Mouse (Mus musculus): ENCODE measurements at regions not wholly inside any gene's neighbourhood (a gene's known extent, or its start where the extent isn't known, plus 50 kb on each side); places are given as distances from the start of the nearest gene placed in this dataset.

DNA sequence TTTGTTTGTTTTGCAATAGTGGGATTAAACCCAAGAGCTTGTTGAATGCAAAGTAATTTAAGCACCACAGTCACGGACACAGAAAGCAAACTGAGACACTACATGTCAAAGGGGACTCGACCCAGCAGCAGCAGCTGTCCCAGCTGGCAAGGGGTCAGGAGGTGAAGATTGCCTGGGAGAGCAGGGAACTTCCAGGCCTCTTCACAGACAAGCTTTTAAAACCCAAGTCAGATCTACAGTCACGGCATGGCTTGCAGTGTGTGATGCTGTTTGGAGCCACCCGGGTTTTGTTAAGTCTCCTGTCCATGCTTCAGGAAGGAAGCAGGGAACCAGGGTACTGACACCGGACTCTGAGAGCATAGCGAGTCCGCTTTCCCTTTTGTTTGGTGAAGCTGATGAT, 125.4 kb downstream of the Cd83 start:
- DNase-seq (ENCODE audit: low spot score in 2 of 2): no peak

DNA sequence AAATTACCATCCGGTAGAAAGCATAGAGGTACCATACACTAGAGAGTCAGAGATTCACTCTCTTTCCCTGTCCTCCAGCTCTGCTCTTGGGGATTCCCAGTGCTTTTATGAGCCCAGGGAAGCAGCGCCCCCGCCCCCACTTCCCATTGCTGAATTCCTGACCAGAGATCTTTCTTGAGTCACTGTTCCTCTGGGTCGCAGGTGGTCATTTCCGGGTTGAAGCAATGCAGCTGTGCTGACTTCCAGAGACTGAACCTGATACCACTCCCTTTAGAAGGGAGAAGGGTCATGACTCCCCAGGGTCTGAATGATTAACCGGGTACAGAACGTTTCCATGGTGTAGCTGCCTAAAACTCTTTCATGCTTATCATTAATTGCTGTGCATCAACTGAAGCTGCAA, 128.9 kb downstream of the Cd83 start:
- DNase-seq (ENCODE audit: low spot score in 2 of 2): no peak

- DNase-seq (ENCODE audit: low spot score in 2 of 2): no peak
Measured at GRCm38 (mm10) chr13:43919781-43920420, 135.3 kb downstream of the Cd83 start.

DNA sequence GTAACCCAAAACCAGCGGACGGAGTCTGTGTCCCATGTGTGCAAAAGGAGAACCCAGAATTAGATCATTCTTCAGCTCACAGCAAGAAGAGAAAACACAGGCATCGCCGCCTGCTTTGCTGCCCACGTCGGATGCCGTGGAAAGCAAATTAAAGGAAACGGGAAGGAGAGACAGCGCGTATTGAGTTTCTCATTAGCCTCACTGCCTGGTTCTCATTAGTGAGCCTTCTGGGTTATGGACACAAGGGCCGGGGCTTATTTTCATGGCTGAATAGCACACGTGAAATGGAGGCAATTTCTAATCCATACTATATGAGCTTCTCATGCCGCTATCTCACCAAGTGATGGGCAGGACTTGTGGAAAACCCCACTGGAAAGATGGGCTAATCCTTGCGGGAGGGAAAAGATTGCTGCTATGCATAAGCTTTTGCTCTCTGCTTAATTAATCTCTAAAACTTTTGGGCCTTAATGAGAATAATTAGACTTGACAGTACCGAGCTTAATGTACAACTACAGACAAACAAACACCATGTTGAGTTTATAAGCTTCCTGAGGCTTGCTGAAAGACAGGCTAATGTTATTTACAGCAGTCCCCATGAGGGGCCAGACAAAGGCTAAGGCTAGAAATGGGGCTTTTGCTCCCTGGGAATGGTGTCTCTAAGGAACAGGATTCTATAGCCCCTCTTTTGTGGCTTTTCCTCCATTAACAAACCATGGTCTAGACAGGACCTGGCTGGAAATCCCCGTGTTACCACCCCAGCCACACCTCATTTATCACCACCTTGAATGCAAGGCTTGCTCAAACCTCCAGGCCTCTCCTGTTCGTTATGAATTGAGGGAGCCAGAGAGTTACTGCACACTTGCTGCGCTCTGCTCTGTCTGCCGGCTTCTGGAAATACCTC, 145.8 kb downstream of the Cd83 start:
- no peak for DNase-seq (ENCODE audit: low spot score in 2 of 2)

GRCm38 (mm10) chr13:43932946-43933345, 148.4 kb downstream of the Cd83 start:
- no peak for DNase-seq (ENCODE audit: low spot score in 2 of 2)

DNA sequence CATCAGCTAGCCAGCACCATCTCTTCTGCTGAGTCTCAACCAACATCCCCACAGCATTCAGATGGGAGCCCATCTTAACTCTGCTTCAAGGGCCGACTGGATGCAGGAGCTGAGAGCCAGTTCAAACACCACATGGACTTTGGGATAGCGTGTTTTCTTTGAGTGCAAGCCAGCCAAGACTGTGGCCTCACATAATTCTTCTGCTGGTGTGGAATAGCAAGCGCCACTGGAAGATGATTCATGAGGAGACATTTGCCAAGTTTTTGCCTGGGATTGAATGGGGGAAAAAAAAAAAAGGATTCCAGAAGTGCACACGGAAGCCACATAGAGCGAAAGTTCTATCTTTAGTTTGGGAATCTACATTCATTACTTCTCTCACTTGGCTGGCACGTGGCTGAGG, 150.7 kb downstream of the Cd83 start:
- no peak for DNase-seq (ENCODE audit: low spot score in 2 of 2)

DNA sequence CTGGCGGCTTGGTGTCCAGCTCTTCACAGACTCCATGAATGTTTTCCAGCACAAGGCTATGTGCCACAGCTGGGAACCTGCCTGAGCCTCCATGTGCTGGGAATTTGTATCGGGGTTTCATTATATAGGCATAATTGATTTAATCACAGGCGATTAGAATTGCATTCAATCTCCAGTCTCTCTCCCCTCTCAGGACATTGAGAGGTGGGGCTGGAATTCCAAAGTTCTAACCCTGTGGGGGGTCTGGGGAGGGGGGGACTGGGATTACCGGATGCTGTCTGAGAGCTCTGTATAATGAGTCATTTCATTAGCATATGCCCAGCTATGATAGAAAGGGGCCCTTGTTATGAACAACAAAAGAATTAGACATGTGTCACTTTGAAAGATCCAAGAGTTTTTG, 151.9 kb downstream of the Cd83 start:
- DNase-seq (ENCODE audit: low spot score in 2 of 2): no peak

- no peak for DNase-seq (ENCODE audit: low spot score in 2 of 2)
Measured at GRCm38 (mm10) chr13:43938611-43939010, 154.0 kb downstream of the Cd83 start.

- no peak for DNase-seq (ENCODE audit: low spot score in 2 of 2)
Measured at GRCm38 (mm10) chr13:43939375-43939774, 154.8 kb downstream of the Cd83 start.

- DNase-seq (ENCODE audit: low spot score in 2 of 2): no peak
Measured at GRCm38 (mm10) chr13:43941731-43942130, 157.2 kb downstream of the Cd83 start.

- no peak for DNase-seq (ENCODE audit: low spot score in 2 of 2)
Measured at GRCm38 (mm10) chr13:43948606-43949005, 164.0 kb downstream of the Cd83 start.

DNA sequence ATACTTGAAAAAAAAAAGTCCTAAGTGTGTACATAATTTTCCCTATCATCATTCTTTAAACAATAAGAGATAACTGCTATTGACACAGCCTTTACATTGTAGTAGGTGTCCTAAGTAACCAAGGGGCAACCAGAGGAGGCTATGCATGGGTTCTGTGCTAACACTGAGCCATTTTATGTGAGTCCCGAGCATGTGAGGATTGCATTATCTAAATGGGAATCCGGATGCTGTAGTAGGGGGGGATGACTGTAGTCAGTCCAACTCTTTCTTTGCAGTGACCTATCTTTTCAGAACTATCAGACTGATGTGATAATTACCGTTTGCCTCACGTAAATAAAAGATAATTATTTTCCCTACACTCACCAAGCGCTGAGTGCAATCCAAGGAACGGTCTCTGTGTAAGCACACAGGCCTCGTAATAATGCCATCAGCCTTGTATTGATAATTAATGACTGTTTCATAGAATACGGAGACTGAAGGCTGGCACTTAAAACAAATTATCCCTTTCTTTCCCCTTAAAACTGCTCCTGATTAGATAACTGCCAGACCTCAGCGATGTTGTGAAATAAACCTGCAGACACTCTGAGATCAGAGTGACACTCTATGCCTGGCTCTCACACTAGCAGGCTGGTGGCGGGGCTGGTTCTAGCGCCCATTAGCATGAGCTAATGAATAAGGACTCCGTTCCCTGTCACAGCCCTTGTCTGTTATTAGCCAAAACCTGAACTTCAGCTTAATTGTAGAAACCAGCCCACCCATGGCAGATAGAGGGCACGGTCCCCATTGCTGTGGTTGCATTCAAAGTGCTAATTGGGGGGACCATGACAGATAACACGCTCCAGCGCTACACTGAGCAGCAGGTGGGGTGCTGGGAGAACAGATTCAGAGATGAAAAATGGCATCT, 165.4 kb downstream of the Cd83 start:
- DNase-seq (ENCODE audit: low spot score in 2 of 2): no peak

- no peak for DNase-seq (ENCODE audit: low spot score in 2 of 2)
Measured at GRCm38 (mm10) chr13:43952491-43952890, 167.9 kb downstream of the Cd83 start.

DNA sequence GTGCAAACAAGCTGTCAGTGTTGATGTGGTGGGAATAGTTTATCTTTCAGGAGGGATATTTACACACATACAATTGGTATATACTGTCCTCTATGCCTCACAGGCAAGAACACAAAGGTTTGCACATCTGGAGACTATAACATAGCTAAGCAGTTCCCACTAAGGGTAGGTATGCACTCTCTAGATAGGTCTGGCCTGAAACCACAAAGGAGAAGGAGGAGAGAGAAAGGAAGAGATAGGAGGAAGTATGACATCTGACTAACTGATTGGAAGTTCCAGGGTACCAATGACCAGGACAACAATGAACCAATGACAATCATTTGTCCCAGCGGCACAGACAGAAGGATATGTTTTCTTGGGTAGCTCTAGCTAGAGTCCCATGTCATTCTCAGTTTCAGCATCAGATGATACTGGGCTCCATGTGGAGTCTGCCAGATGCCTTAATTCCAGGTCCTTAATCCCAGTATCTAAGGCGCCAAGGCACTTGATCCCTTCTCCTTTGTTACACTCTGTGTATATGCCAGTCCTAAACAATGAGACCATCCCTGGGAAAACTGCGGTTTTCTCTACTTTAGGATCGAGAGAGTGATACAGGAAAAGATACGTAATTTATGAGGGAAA, 168.5 kb downstream of the Cd83 start:
- DNase-seq (ENCODE audit: low spot score in 2 of 2): no peak

DNA sequence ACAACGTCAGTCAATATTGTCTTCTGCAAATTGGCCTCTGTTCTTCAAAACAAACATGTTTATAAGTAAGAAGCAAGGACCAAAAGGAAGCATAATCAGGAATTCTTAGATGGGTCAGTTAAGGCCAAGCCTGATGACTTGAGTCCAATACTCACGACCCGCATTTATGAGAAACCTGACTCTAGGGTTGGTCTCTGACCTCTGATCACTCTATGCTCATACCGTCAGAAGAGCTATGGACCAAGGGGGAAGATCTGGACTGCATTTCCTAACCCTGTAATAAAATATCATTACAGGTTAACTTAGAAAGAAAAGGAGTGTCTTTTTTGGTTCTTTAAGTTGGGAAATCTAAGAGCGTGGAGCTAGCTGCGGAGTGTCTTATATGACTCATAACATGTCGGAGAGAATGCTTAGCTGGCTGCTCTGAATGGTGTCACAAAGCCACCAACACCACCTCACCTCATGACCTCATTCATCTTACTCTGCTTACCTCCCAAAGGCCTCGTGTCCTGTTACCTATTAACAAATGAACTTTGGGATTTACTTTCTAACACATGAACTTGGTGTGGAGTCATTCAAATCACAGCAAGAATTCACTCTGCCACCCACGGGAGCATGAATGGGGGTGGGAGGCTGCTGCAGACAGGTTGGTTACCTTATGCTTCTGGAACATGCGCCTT, 170.3 kb downstream of the Cd83 start:
- no peak for DNase-seq (ENCODE audit: low spot score in 2 of 2)

- no peak for DNase-seq (ENCODE audit: low spot score in 2 of 2)
Measured at GRCm38 (mm10) chr13:43957046-43957445, 172.5 kb downstream of the Cd83 start.

DNA sequence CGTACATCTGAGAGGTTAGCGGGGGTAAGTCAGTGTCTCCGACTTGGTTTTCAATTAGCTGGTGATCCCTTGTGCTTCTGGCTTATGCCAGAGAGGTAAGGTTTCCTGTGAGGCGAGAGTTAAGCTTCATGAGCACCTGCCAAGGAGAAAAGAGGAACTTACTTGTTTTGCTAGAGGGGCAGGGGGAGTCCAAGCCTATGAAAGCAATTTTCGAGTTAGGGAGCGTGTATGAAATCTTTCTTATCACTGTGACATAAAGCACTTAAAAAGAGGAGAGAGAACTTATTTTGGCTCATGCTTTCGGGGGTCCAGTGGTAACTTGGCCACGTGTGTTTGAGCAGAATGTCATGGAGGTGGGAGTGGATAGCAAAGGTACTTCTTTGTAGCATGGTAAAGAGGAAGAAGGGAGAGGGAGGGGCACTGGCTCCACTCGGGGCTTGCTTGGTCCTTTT, 174.6 kb downstream of the Cd83 start:
- DNase-seq (ENCODE audit: low spot score in 2 of 2): no peak

- no peak for DNase-seq (ENCODE audit: low spot score in 2 of 2)
Measured at GRCm38 (mm10) chr13:43961047-43961690, 176.6 kb downstream of the Cd83 start.

DNA sequence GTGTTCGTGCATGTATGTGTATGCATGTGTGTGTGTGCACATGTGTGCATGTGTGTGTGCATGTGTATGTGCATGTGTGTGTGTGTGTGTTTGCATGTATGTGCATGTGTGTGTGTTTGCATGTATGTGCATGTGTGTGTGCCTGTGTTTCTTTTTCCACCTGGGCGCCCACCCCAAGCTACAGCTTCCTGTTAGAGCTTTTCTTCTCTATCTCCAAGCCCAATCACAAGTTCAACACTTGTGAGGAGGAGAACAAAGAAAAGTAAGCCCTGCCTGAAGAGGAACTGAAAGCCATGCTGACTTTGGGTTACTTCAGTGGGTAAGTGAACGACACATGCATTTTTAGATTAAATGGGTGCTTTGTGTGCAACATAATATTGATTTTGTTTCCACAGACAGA, 177.4 kb downstream of the Cd83 start:
- DNase-seq (ENCODE audit: low spot score in 2 of 2): no peak

DNA sequence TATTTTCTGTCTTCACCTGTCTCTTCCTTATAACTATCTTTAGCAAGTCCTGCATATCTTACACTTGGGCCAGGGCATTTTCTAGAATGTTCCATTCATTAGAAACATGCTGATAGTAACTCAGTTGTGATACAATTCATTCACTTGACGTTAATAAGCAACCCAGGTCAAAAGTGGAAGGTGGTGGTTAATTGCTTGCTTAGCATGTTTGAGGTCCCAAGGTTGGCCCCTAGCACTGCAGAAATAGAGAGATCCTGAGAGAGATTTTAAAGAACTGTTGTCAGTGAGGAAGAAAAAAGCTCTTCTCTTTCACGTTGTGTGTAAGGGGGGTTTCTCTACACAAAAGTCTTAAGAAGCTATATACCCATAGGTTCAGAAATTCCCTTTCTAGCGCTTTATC, 178.7 kb downstream of the Cd83 start:
- DNase-seq (ENCODE audit: low spot score in 2 of 2): no peak
